Mouse (Mus musculus): ENCODE results near the gene Ccl4. TPM values are rescaled to one million over a fixed set of nuclear protein-coding genes. Genes with fewer than 3 reads are reported as not detected.

Gene Ccl4
- total and polyA plus RNA-seq, 2 experiments from 2014 or later = not detected

DNA sequence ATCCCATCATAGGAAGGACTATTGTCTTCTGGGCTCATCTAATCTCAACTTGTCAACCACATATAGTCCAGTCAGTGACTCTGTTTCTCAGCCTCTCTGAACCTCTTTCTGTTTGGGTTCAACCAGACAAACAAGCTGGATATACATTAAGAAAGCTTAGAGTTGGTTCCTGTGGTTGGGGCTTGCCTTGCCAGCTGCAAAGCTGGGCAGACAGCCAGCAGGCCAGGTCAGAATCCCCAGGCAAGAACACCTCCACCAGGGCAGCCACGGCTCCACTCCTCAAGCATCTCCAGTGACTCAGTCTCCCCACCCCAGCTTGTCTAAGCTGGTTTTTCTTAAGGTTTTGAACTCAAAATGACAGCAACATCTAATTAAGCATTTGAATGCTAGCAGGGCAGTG lies 50.3 kb downstream of the Ccl4 start:
- ATAC-seq (ENCODE audit: low FRiP score) = no peak

GRCm38 (mm10) chr11:83713925-83714324 lies 51.5 kb downstream of the Ccl4 start:
- no peak overlapping the region for H3K9ac ChIP-seq (replicated peaks; ENCODE audit: low read length, poor library complexity, severe bottlenecking)
- no peak for ATAC-seq (ENCODE audit: low FRiP score)
- no peak for DNase-seq (ENCODE audit: low spot score)
- no peak for TF ChIP-seq CTCF (IDR thresholded peaks at IDR 0.05)
- WGBS = 80% methylated on average over 2 of the region's 2 CpGs
- H3K27me3 ChIP-seq (ENCODE audit: insufficient read depth, low read length) = no peaks in the 10 kb centered on the region
- H3K27ac ChIP-seq (ENCODE audit: low read depth, low read length) = no peak overlapping the region
- no peaks in the 10 kb centered on the region for H3K4me1 ChIP-seq (ENCODE audit: insufficient read depth, low read length)
- H3K4me3 ChIP-seq (ENCODE audit: low read depth, low read length) = no peak overlapping the region
- no peak overlapping the region for H3K4me2 ChIP-seq (ENCODE audit: low read depth, low read length, poor library complexity, severe bottlenecking)
- no peaks in the 10 kb centered on the region for H3K36me3 ChIP-seq (ENCODE audit: insufficient read depth, low read length)
- H3K9me3 ChIP-seq (ENCODE audit: low read length) = no peaks in the 10 kb centered on the region

More for the DNA sequence above, 50.3 kb downstream of the Ccl4 start:
- DNase-seq (ENCODE audit: low spot score) = no peak
- Histone ChIP-seq H3K4me3 (ENCODE audit: low read depth, low read length) (no peak overlapping the region), H3K4me1 (ENCODE audit: insufficient read depth, low read length) (no peaks in the 10 kb centered on the region), H3K36me3 (ENCODE audit: insufficient read depth, low read length) (no peaks in the 10 kb centered on the region), H3K27me3 (ENCODE audit: insufficient read depth, low read length) (no peaks in the 10 kb centered on the region), H3K27ac (ENCODE audit: low read depth, low read length) (no peak overlapping the region), H3K4me2 (ENCODE audit: low read depth, low read length, poor library complexity, severe bottlenecking) (no peak overlapping the region), H3K9me3 (ENCODE audit: low read length) (no peaks in the 10 kb centered on the region), H3K9ac (replicated peaks; ENCODE audit: low read length, poor library complexity, severe bottlenecking) (no peak overlapping the region)
- no peak for TF ChIP-seq CTCF (IDR thresholded peaks at IDR 0.05)
- 75% methylated on average over 1 of the region's 1 CpGs for WGBS

Other genes starting within 250 kb of the Ccl4 start
- gene Gas2l2, start 233.1 kb upstream of the Ccl4 start, total RNA-seq (2014; rRNA removed) = 0.44 and 0.85 TPM in 2 replicates
- 0.52 and 0.67 TPM in 2 replicates for gene Gas2l2, start 233.1 kb upstream of the Ccl4 start, polyA plus RNA-seq (2015; fragmentation: Nextera tagmentation; extraction: Ambion mirVana)
- gene 1700020L24Rik, start 224.9 kb upstream of the Ccl4 start, total RNA-seq (2014; rRNA removed) = not detected in 2 replicates
- gene 1700020L24Rik, start 224.9 kb upstream of the Ccl4 start, polyA plus RNA-seq (2015; fragmentation: Nextera tagmentation; extraction: Ambion mirVana) = 0.57 and 0.79 TPM in 2 replicates
- 5.4 and 5.5 TPM in 2 replicates for gene Mmp28, start 199.5 kb upstream of the Ccl4 start, total RNA-seq (2014; rRNA removed)
- gene Mmp28, start 199.5 kb upstream of the Ccl4 start, polyA plus RNA-seq (2015; fragmentation: Nextera tagmentation; extraction: Ambion mirVana) = 1.2 and 1.4 TPM in 2 replicates
- 18.2 and 30.6 TPM in 2 replicates for gene Taf15, start 189.5 kb upstream of the Ccl4 start, total RNA-seq (2014; rRNA removed)
- 6.5 and 9.6 TPM in 2 replicates for gene Taf15, start 189.5 kb upstream of the Ccl4 start, polyA plus RNA-seq (2015; fragmentation: Nextera tagmentation; extraction: Ambion mirVana)
- gene Heatr9, start 140.4 kb upstream of the Ccl4 start, total RNA-seq (2014; rRNA removed) = not detected in 2 replicates
- gene Heatr9, start 140.4 kb upstream of the Ccl4 start, polyA plus RNA-seq (2015; fragmentation: Nextera tagmentation; extraction: Ambion mirVana) = not detected in 2 replicates
- not detected in 2 replicates for gene Ccl5, start 132.1 kb upstream of the Ccl4 start, total RNA-seq (2014; rRNA removed)
- gene Ccl5, start 132.1 kb upstream of the Ccl4 start, polyA plus RNA-seq (2015; fragmentation: Nextera tagmentation; extraction: Ambion mirVana) = not detected in 2 replicates
- 1.3 and 2.9 TPM in 2 replicates for gene Ccl9, start 83.9 kb upstream of the Ccl4 start, total RNA-seq (2014; rRNA removed)
- 1.9 and 2.8 TPM in 2 replicates for gene Ccl9, start 83.9 kb upstream of the Ccl4 start, polyA plus RNA-seq (2015; fragmentation: Nextera tagmentation; extraction: Ambion mirVana)
- gene Ccl6, start 69.5 kb upstream of the Ccl4 start, total RNA-seq (2014; rRNA removed) = 1.8 and 2.4 TPM in 2 replicates
- 3.6 and 4.4 TPM in 2 replicates for gene Ccl6, start 69.5 kb upstream of the Ccl4 start, polyA plus RNA-seq (2015; fragmentation: Nextera tagmentation; extraction: Ambion mirVana)
- gene Rpl9-ps1, start 17.0 kb upstream of the Ccl4 start, total RNA-seq (2014; rRNA removed) = not detected in 2 replicates
- not detected in 2 replicates for gene Rpl9-ps1, start 17.0 kb upstream of the Ccl4 start, polyA plus RNA-seq (2015; fragmentation: Nextera tagmentation; extraction: Ambion mirVana)
- 0.76 and 5.3 TPM in 2 replicates for gene Ccl3, start 13.2 kb upstream of the Ccl4 start, total RNA-seq (2014; rRNA removed)
- gene Ccl3, start 13.2 kb upstream of the Ccl4 start, polyA plus RNA-seq (2015; fragmentation: Nextera tagmentation; extraction: Ambion mirVana) = 0.91 and 1.2 TPM in 2 replicates
- not detected in 2 replicates for gene Wfdc17, start 41.4 kb downstream of the Ccl4 start, total RNA-seq (2014; rRNA removed)
- gene Wfdc17, start 41.4 kb downstream of the Ccl4 start, polyA plus RNA-seq (2015; fragmentation: Nextera tagmentation; extraction: Ambion mirVana) = 0.70 and 0.75 TPM in 2 replicates
- not detected in 2 replicates for gene Wfdc18, start 46.4 kb downstream of the Ccl4 start, total RNA-seq (2014; rRNA removed)
- 1.3 TPM in 1 of 2 replicates, not detected in the other for gene Wfdc18, start 46.4 kb downstream of the Ccl4 start, polyA plus RNA-seq (2015; fragmentation: Nextera tagmentation; extraction: Ambion mirVana)
- gene Wfdc21, start 84.4 kb downstream of the Ccl4 start, total RNA-seq (2014; rRNA removed) = not detected in 2 replicates
- not detected in 2 replicates for gene Wfdc21, start 84.4 kb downstream of the Ccl4 start, polyA plus RNA-seq (2015; fragmentation: Nextera tagmentation; extraction: Ambion mirVana)
- 24.8 and 31.9 TPM in 2 replicates for gene Heatr6, start 91.1 kb downstream of the Ccl4 start, total RNA-seq (2014; rRNA removed)
- gene Heatr6, start 91.1 kb downstream of the Ccl4 start, polyA plus RNA-seq (2015; fragmentation: Nextera tagmentation; extraction: Ambion mirVana) = 22.0 and 25.9 TPM in 2 replicates
- not detected in 2 replicates for gene Hnf1b, start 187.5 kb downstream of the Ccl4 start, total RNA-seq (2014; rRNA removed)
- 0.22 and 0.31 TPM in 2 replicates for gene Hnf1b, start 187.5 kb downstream of the Ccl4 start, polyA plus RNA-seq (2015; fragmentation: Nextera tagmentation; extraction: Ambion mirVana)

All from midbrain, postnatal 0 days (tissue).